Mouse (Mus musculus) spleen, postnatal 14 days (tissue): ENCODE measurements around the gene Lnpep.
"Not testable (repeated sequence)": the region's sequence is repeated elsewhere in the genome, so short reads cannot be mapped to it uniquely, and the experiment has no call there.

Experiments
- DNase-seq, 2 experiments: peaks; one replicate each; pipeline ENCODE4 v3.0.0; 2021 to 2022; ENCODE audit warnings: low spot score in 2 of 2

The Lnpep gene

GRCm38 (mm10) chr17:17496234-17496633, 128.6 kb downstream of the Lnpep start:
- not testable (repeated sequence) for DNase-seq

DNA sequence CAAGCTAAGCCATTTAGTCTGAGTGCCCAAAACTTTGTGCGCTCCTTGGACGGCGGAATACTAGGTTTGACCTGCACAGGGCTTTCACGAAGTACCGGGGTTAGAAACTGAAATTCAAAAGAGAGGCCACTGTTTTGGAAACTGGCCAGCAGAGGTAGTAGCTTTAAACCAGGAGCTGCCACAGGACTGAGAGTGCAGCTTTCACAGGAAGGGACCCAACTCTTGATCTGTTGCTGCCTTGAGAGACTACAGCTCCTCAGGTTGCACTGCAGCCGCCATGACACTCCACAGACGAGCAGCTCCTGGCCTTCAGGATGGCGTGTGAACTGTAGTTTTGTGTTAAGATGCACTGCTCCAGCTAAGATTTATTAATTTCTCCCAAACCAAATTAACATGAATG, 132.7 kb downstream of the Lnpep start:
- DNase-seq: no peak

GRCm38 (mm10) chr17:17491622-17492001, 133.2 kb downstream of the Lnpep start:
- no peak for DNase-seq

- no peak for DNase-seq
Observed at GRCm38 (mm10) chr17:17490820-17491621, 133.8 kb downstream of the Lnpep start.

DNA sequence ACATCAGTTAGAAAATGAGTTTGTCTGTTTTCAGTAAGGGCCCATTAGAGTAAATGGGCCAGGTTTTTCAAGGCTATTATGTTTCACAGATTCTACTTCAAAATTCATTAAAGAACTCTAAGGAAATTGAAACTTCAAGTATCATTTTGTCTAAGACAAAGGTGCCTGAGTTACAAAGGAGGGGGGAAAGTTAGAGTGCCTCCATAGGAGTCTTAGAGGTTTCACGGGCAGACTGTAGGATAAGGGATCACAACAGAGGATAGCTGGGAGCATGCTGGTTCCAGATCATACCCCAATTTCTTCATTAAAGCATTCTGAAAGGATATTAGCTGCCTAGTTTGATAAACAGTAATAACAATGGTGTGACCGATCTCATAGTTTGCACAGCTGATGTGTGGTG, 139.1 kb downstream of the Lnpep start:
- no peak for DNase-seq
